Mouse (Mus musculus) heart, embryonic 12.5 days (tissue): ENCODE data around the gene Agrn. TPM values are rescaled to one million over a fixed set of nuclear protein-coding genes. Genes with fewer than 3 reads are reported as not detected.

Experiments
- ATAC-seq: fragments of 200-750 bp; cut with Nextera tagmentation; 2 replicates; pipeline ENCODE4 v1.8.0; 2017; ENCODE audit warnings: moderate TSS enrichment, moderate library complexity; ENCODE audit not compliant: insufficient number of reproducible peaks, low FRiP score
- H3K27ac ChIP-seq: fragments of 300-500 bp; sonication (generic); 2 replicates; pipeline ENCODE4 v1.5.1; 2016; ENCODE audit warnings: mild to moderate bottlenecking, moderate library complexity; ENCODE audit not compliant: poor library complexity, severe bottlenecking
- H3K27me3 ChIP-seq: fragments of 300-500 bp; sonication (generic); replicated peaks from 2 replicates; pipeline ENCODE4 v1.6.1; 2016; ENCODE audit warnings: mild to moderate bottlenecking, moderate library complexity
- H3K36me3 ChIP-seq: fragments of 300-500 bp; sonication (generic); 2 replicates; pipeline ENCODE4 v1.6.1; 2016; ENCODE audit warnings: mild to moderate bottlenecking, moderate library complexity
- H3K4me1 ChIP-seq: fragments of 300-500 bp; sonication (generic); replicated peaks from 2 replicates; pipeline ENCODE4 v1.6.1; 2016; ENCODE audit warnings: mild to moderate bottlenecking
- H3K4me2 ChIP-seq: fragments of 300-500 bp; sonication (generic); 2 replicates; pipeline ENCODE4 v1.6.1; 2016; ENCODE audit warnings: mild to moderate bottlenecking, moderate library complexity
- H3K4me3 ChIP-seq: fragments of 300-500 bp; sonication (generic); 2 replicates; pipeline ENCODE4 v1.5.1; 2016; ENCODE audit warnings: mild to moderate bottlenecking
- H3K9ac ChIP-seq: fragments of 300-500 bp; sonication (generic); 2 replicates; pipeline ENCODE4 v1.6.1; 2016; ENCODE audit warnings: mild to moderate bottlenecking, moderate library complexity
- H3K9me3 ChIP-seq: fragments of 300-500 bp; sonication (generic); replicated peaks from 2 replicates; pipeline ENCODE4 v1.6.1; 2016; ENCODE audit warnings: mild to moderate bottlenecking, moderate library complexity
- WGBS: fragments of 180-500 bp; shearing (Covaris S2); methylation state at CpG from one replicate; pipeline ENCODE4 v1.1.7; 2016; 5-methylcytosine and 5-hydroxymethylcytosine counted together
- polyA plus RNA-seq: library from polyadenylated mRNA; unstranded; fragments of >200 nt; fragmentation: Nextera tagmentation; extraction: Ambion mirVana; gene quantifications from 2 replicates; pipeline ENCODE4 v1.2.1, GENCODE M21; 2016

Agrn gene
- 69.5 and 81.5 TPM in 2 replicates for polyA plus RNA-seq

DNA sequence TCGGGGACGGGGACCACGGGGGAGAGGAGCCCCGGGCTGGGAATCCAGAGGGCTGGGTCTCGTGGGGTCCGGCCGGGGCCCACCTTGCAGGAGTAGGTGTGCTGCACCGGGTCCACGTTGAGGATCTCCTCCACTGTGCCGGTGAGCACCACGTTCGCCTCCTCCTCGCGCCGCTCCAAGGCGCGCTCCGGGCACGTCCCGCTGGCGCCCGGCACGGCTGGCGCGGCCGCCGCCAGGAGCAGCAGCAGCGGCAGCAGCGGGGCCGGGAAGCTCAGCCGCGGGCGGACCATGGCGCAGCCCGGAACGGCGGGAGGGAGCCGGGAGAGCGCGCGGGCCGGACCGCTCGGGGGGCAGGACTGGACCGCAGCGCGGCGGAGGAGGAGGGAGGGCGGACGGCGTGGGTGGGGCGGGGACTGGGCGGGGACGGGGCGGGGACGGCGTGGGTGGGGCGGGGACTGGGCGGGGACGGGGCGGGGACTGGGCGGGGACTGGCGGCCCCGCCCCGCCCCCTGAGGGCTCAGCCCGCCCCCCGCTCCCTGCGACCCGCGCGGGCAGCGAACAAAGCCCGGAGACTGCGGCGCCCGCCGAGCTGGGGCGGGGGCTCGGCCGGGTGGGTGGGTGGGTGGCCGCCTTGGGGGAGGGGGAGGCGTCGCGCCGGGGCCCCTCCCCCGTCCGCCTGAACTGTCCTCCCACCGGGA is at the start of gene Agrn:
TSS of gene Agrn (minus strand) at position 358 of the 698 bp plus-strand sequence.
- Histone ChIP-seq H3K9me3 (no peaks in the 10 kb centered on the region), H3K27ac (peak within 1 kb of the TSS; percentile 93), H3K4me1 (peaks cover 52% of the 10 kb centered on the region), H3K9ac (peak within 1 kb of the TSS; percentile 93), H3K36me3 (peaks cover 27% of the 10 kb centered on the region), H3K27me3 (no peaks in the 10 kb centered on the region), H3K4me3 (peak within 1 kb of the TSS; percentile 84), H3K4me2 (peak within 1 kb of the TSS; percentile 99)
- peak; percentile 88 for ATAC-seq
- under 1% methylated on average over 40 of the region's 88 CpGs for WGBS

DNA sequence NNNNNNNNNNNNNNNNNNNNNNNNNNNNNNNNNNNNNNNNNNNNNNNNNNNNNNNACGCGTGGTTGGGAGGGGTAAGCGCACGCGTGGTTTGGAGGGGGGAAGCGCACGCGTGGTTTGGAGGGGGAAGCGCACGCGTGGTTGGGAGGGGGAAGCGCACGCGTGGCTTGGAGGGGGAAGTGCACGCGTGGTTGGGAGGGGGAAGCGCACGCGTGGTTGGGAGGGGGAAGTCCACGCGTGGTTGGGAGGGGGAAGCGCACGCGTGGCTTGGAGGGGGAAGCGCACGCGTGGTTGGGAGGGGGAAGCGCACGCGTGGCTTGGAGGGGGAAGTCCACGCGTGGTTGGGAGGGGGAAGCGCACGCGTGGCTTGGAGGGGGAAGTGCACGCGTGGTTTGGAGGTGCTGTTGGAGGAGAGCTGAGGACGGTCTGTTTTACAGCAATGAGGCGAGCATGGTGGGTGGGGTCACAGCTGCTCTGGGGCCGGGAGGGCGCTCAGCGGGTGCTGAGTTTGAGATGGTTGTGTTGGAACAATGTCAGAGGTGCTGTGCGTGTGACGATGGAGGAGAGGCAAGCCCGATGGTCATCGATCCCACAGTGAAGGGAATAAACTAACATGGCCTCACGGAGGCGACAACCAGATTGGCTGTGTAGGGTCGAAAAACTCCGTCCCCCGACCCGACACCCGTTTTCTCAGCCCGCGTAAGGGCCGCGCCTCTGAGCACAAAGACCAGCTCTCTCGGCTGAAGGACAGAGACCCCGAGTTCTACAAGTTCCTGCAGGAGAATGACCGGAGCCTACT is 39.6 kb upstream of the Agrn start:
- Histone ChIP-seq H3K27ac (no peak overlapping the region), H3K9ac (peak overlapping the region; percentile 80; the same call in 1 of the 2 replicates), H3K36me3 (peaks cover 57% of the 10 kb centered on the region), H3K4me1 (peaks cover 15% of the 10 kb centered on the region), H3K4me3 (peak overlapping the region; percentile 89), H3K27me3 (no peaks in the 10 kb centered on the region), H3K4me2 (peak overlapping the region; percentile 96), H3K9me3 (no peaks in the 10 kb centered on the region)
- WGBS: 28% methylated on average over 58 of the region's 60 CpGs
- ATAC-seq: no peak

DNA sequence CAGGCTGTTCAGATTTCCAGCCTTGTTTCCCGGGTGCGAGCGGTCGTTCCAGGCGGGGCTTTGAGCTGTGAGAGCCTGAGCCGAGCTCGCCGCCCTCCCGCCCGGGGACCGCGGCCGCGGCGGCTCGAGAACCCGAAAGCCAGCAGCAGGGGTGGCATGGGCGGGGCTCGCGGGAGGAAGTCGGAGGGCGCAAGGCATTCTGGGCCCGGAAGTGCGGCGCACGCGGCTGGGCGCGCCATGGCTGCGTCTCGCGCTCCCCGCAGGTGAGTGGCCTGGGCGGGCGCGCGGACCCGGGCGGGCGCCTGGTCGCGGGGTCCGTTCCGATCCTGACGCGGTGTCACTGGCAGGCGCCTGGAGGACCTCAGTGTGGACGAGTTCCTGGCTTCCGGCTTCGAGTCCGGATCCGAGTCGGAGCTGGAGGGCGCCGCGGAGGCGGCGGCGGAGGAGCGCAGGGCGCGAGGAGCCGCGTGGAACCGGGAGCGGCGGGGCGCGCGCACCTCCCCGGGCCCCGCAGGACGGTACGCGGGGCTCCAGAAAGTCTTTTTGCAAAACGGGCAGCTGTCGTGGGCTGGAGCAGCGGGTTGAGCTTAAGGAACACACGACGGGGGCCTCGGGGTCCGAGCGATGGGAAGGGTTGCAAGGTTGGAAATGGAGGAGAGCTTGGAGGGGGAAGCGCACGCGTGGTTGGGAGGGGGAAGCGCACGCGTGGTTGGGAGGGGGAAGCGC is 38.7 kb upstream of the Agrn start, which contains the start of gene Noc2l:
TSS of gene Noc2l (plus strand) at position 203 of the 726 bp plus-strand sequence.
- ATAC-seq: peak; percentile 90
- peaks cover 57% of the 10 kb centered on the region for H3K36me3 ChIP-seq

DNA sequence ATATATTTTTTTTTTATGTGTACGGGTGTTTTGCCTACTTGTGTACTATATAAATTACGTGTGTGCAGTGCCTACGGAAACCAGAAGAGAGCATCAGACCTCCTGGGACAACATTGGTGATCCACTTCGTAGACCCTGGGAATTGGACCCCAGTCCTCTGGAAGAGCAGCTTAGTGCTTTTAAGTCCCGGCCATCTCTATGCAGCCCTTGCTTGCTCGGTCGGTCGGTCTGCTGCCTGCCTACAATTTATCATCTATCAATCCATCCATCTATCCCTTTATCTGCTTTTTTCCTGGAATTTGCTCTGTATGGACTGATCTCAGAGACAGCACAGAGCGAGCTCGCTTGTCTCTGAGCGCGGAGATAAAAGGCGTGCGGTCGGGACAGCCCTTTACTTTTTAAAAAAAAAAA is 38.1 kb upstream of the Agrn start:
- Histone ChIP-seq H3K4me1 (peaks cover 15% of the 10 kb centered on the region), H3K9ac (peak overlapping the region; percentile 80; the same call in 1 of the 2 replicates), H3K9me3 (no peaks in the 10 kb centered on the region), H3K4me2 (peak overlapping the region; percentile 96), H3K27me3 (no peaks in the 10 kb centered on the region), H3K4me3 (peak overlapping the region; percentile 89), H3K27ac (peak overlapping the region; percentile 75; the same call in 1 of the 2 replicates), H3K36me3 (peaks cover 57% of the 10 kb centered on the region)
- peak; percentile 29 for ATAC-seq
- 1% methylated on average over 15 of the region's 15 CpGs for WGBS

More for the DNA sequence above, 38.7 kb upstream of the Agrn start, which contains the start of gene Noc2l:
- Histone ChIP-seq H3K27ac (peak within 1 kb of the TSS; percentile 75), H3K27me3 (no peaks in the 10 kb centered on the region), H3K4me1 (peaks cover 15% of the 10 kb centered on the region), H3K9me3 (no peaks in the 10 kb centered on the region), H3K4me3 (peak within 1 kb of the TSS; percentile 89), H3K4me2 (peak within 1 kb of the TSS; percentile 96), H3K9ac (peak within 1 kb of the TSS; percentile 88)
- under 1% methylated on average over 90 of the region's 90 CpGs for WGBS

GRCm38 (mm10) chr4:156234701-156235213 is 37.5 kb upstream of the Agrn start, which contains the start of gene Plekhn1:
Gene Plekhn1 (minus strand): TSS chr4:156234857.
- WGBS: under 1% methylated on average over 29 of the region's 48 CpGs
- H3K36me3 ChIP-seq: peaks cover 57% of the 10 kb centered on the region
- peak; percentile 48 for ATAC-seq

DNA sequence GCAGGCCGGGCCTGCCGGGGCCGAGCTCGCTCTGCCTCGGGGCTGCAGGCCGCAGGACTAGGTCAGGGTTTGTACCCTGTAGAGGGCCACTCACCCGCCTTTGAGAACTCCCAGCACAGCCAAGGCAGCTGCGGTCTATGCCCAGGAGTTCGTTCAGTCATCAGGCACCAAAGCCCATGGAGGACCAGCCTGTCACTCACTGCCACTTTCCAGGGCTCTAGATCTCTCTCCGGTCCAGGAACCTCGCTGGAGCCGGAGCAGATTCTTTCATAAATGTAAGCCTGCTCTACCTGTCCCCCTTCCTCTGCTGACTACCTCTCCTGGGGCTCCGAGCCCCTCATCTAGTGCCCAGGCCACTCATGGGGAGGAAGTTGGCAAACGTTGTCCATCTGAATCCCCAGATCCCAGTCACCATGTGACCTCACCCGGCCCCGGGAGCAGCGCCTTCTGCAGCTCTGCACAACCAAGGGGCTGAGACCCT is 36.8 kb upstream of the Agrn start:
- peak overlapping the region; percentile 66 for H3K4me3 ChIP-seq
- peaks cover 57% of the 10 kb centered on the region for H3K36me3 ChIP-seq
- peak overlapping the region; percentile 96 for H3K4me2 ChIP-seq
- H3K4me1 ChIP-seq: peaks cover 15% of the 10 kb centered on the region
- no peaks in the 10 kb centered on the region; the same call in 1 of the 2 replicates for H3K27me3 ChIP-seq
- ATAC-seq: 0 out of 2 replicates have a peak, but pooled peaks have one; percentile 4
- H3K27ac ChIP-seq: peak overlapping the region; percentile 68; the same call in 1 of the 2 replicates
- H3K9me3 ChIP-seq: no peaks in the 10 kb centered on the region
- peak overlapping the region; percentile 88 for H3K9ac ChIP-seq
- WGBS: 5% methylated on average over 17 of the region's 17 CpGs

More at GRCm38 (mm10) chr4:156234701-156235213, 37.5 kb upstream of the Agrn start, which contains the start of gene Plekhn1:
- H3K9ac ChIP-seq: peak within 1 kb of the TSS; percentile 88
- H3K4me3 ChIP-seq: peak within 1 kb of the TSS; percentile 89
- no peaks in the 10 kb centered on the region; the same call in 1 of the 2 replicates for H3K27me3 ChIP-seq
- peak within 1 kb of the TSS; percentile 96 for H3K4me2 ChIP-seq
- peaks cover 15% of the 10 kb centered on the region for H3K4me1 ChIP-seq
- no peaks in the 10 kb centered on the region for H3K9me3 ChIP-seq
- H3K27ac ChIP-seq: peak within 1 kb of the TSS; percentile 75

DNA sequence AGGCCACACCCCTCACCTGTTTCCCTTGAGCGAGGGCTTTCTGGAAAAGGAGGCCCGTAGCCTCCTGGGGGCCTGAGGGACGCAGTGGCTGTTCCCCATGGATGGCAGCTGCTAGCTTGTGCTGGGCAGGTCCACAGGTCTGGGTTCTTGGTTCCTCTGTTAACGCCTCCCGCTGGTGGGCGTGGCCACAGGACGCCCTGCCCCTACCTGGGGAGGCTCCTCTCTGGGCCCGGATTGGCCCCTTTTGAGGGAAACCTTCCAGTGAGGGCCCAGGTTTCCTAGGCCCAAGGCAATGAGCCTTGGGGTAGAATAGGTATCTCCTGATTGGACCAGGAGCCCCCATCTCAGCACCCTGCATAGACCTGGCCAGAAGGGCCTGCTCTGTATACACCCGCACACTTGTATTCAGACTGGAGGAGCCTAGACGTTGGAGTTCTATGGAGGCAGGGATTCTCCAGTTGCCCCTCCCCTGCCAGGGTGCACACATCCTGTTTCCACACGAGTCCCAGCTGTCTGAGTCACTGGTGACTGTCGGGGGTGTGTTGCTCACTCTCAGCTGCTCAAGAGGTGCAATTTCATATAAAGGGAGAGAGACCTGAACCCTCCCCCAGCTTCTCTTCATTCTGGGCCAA is 31.2 kb upstream of the Agrn start:
- H3K4me3 ChIP-seq: 0 out of 2 replicates have a peak overlapping the region, but pooled peaks have one; percentile 9
- H3K36me3 ChIP-seq: peaks cover 46% of the 10 kb centered on the region
- H3K9ac ChIP-seq: 0 out of 2 replicates have a peak overlapping the region, but pooled peaks have one; percentile 42
- ATAC-seq: peak; percentile 52
- no peaks in the 10 kb centered on the region; the same call in 1 of the 2 replicates for H3K27me3 ChIP-seq
- peaks cover 18% of the 10 kb centered on the region for H3K4me1 ChIP-seq
- 19% methylated on average over 12 of the region's 12 CpGs for WGBS
- H3K9me3 ChIP-seq: no peaks in the 10 kb centered on the region
- no peak overlapping the region for H3K27ac ChIP-seq
- peak overlapping the region; percentile 56 for H3K4me2 ChIP-seq

- peaks cover 41% of the 10 kb centered on the region for H3K36me3 ChIP-seq
- H3K9me3 ChIP-seq: no peaks in the 10 kb centered on the region
- peak overlapping the region; percentile 56 for H3K4me2 ChIP-seq
- 0 out of 2 replicates have a peak overlapping the region, but pooled peaks have one; percentile 42 for H3K9ac ChIP-seq
- no peak overlapping the region for H3K27ac ChIP-seq
- no peaks in the 10 kb centered on the region; the same call in 1 of the 2 replicates for H3K27me3 ChIP-seq
- WGBS: 42% methylated on average over 18 of the region's 18 CpGs
- 0 out of 2 replicates have a peak overlapping the region, but pooled peaks have one; percentile 9 for H3K4me3 ChIP-seq
- peaks cover 15% of the 10 kb centered on the region for H3K4me1 ChIP-seq
- peak; percentile 27 for ATAC-seq
These were observed 30.6 kb upstream of the Agrn start for GRCm38 (mm10) chr4:156227752-156228392.

DNA sequence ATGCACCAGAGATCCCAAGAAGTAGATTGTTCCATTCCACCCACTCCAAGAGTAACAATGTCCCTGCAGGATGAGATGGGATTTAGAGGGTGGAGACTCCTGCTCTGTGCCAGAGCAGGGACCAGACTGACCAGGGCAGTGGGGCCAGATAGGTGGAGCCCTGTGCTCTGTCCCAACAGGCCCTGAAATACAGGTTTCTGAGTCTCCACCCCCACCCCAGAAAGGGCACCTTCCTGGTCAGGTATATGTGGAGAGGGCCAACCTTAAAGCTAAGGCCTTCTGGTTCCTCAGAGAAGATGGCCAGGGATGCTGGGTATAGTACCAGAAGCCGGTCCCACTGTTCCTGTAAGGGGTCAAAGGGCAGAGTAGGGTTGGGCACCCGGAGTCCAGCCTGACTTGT is 27.0 kb upstream of the Agrn start:
- H3K27ac ChIP-seq: no peak overlapping the region
- peaks cover 15% of the 10 kb centered on the region for H3K4me1 ChIP-seq
- no peak overlapping the region for H3K9ac ChIP-seq
- no peak overlapping the region for H3K4me3 ChIP-seq
- 67% methylated on average over 2 of the region's 2 CpGs for WGBS
- peaks cover 5% of the 10 kb centered on the region for H3K36me3 ChIP-seq
- H3K9me3 ChIP-seq: no peaks in the 10 kb centered on the region
- ATAC-seq: no peak
- H3K4me2 ChIP-seq: no peak overlapping the region
- H3K27me3 ChIP-seq: no peaks in the 10 kb centered on the region
